In genomic region chr11:109705336-109706054, GRCm38 (mm10) we compare ENCODE assay signal across 16 mouse cellular contexts. TPM values are rescaled to one million over a fixed set of nuclear protein-coding genes. Genes with fewer than 3 reads are reported as not detected.
DNase-seq lines count a peak whose midpoint lies in the region; ATAC-seq and TF ChIP-seq lines count a peak whose summit lies in the region.
"Had no signal": no experiment of that assay in that cellular context is flagged by ENCODE, and none has a peak within 500 bp of the region (broad histone marks: within the 10 kb centered on the region; RNA-seq: fewer than 3 reads in every experiment).

No protein-coding gene starts in this region.

- WGBS in heart, embryonic 10.5 days: 61% methylated on average over 9 of the region's 9 CpGs
- 74% methylated on average over 9 of the region's 9 CpGs for WGBS in lung, embryonic 14.5 days
- WGBS in lung, adult 2 months: 61% methylated on average over 9 of the region's 9 CpGs
- 68% methylated on average over 9 of the region's 9 CpGs for WGBS in intestine, embryonic 16.5 days
- 72% methylated on average over 9 of the region's 9 CpGs for WGBS in stomach, embryonic 16.5 days

- H3K4me3 ChIP-seq in heart, embryonic 10.5 days: no peak overlapping the region; the same call in 1 of the 2 replicates
- H3K4me3 ChIP-seq in lung, embryonic 14.5 days (ENCODE audit: low read depth, low read length): no peak overlapping the region
- no peak overlapping the region for H3K4me3 ChIP-seq in lung, adult 2 months (replicated peaks; ENCODE audit: extremely low read depth, low read depth, low read length)
- H3K4me3 ChIP-seq in intestine, embryonic 16.5 days (ENCODE audit: low read length): 0 out of 2 replicates have a peak overlapping the region, but pooled peaks have one; percentile 14
- no peak overlapping the region for H3K4me3 ChIP-seq in stomach, embryonic 16.5 days (replicated peaks; ENCODE audit: low read length)
- H3K4me3 ChIP-seq: erythroblast, embryonic 14.5 days; left cerebral cortex, adult 2 months; megakaryocyte, embryonic 14.5 days had no signal

- H3K9me3 ChIP-seq in heart, embryonic 10.5 days: no peaks in the 10 kb centered on the region
- no peaks in the 10 kb centered on the region for H3K9me3 ChIP-seq in lung, embryonic 14.5 days (ENCODE audit: low read depth, low read length)
- no peaks in the 10 kb centered on the region for H3K9me3 ChIP-seq in intestine, embryonic 16.5 days (ENCODE audit: control insufficient read depth, low read length)
- no peaks in the 10 kb centered on the region for H3K9me3 ChIP-seq in stomach, embryonic 16.5 days (replicated peaks; ENCODE audit: control insufficient read depth, low read length)
- H3K9me3 ChIP-seq: megakaryocyte, embryonic 14.5 days had no signal

- H3K4me2 ChIP-seq in lung, embryonic 14.5 days: peak overlapping the region; percentile 13; the same call in 1 of the 2 replicates
- peak overlapping the region; percentile 5 for H3K4me2 ChIP-seq in intestine, embryonic 16.5 days (ENCODE audit: low read depth, low read length)
- 0 out of 2 replicates have a peak overlapping the region, but pooled peaks have one; percentile 14 for H3K4me2 ChIP-seq in stomach, embryonic 16.5 days (ENCODE audit: low read depth, low read length)

- no peak for DNase-seq in heart, embryonic 10.5 days (ENCODE audit: low spot score)
- DNase-seq in heart, postnatal 10 days: no peak
- DNase-seq in lung, embryonic 14.5 days: no peak
- DNase-seq in lung, adult 2 months: no peak
- DNase-seq in gastrocnemius, postnatal 25 days: no peak
- DNase-seq in retina, postnatal 1 day: no peak
- DNase-seq: cerebellum, adult 18-20 months; gastrocnemius, postnatal 10 days; right cerebral cortex, postnatal 14 days; thymus, postnatal 25 days had no signal

- H3K4me1 ChIP-seq in heart, embryonic 10.5 days: peaks cover 23% of the 10 kb centered on the region
- peaks cover 4% of the 10 kb centered on the region; the same call in 1 of the 2 replicates for H3K4me1 ChIP-seq in lung, embryonic 14.5 days (ENCODE audit: insufficient read depth)
- 0 out of 2 replicates have a peak, but pooled peaks cover 2% of the 10 kb centered on the region for H3K4me1 ChIP-seq in lung, adult 2 months (ENCODE audit: control insufficient read depth, insufficient read depth, low read length)
- H3K4me1 ChIP-seq in intestine, embryonic 16.5 days (ENCODE audit: control insufficient read depth, insufficient read depth, low read length): peaks cover 12% of the 10 kb centered on the region
- no peaks in the 10 kb centered on the region for H3K4me1 ChIP-seq in stomach, embryonic 16.5 days (ENCODE audit: control insufficient read depth, insufficient read depth, low read length)

- no peak for ATAC-seq in lung, embryonic 14.5 days (ENCODE audit: insufficient read depth)
- ATAC-seq in intestine, embryonic 16.5 days: peak; percentile 94
- ATAC-seq in stomach, embryonic 16.5 days (ENCODE audit: insufficient read depth, low FRiP score): peak; percentile 56; the same call in 1 of the 2 replicates

- H3K9ac ChIP-seq in lung, embryonic 14.5 days: no peak overlapping the region
- H3K9ac ChIP-seq in intestine, embryonic 16.5 days (ENCODE audit: low read depth, low read length): no peak overlapping the region
- H3K9ac ChIP-seq in stomach, embryonic 16.5 days (ENCODE audit: low read length): no peak overlapping the region

- no peaks in the 10 kb centered on the region for H3K36me3 ChIP-seq in heart, embryonic 10.5 days
- H3K36me3 ChIP-seq in lung, embryonic 14.5 days (ENCODE audit: insufficient read depth): no peaks in the 10 kb centered on the region
- H3K36me3 ChIP-seq in intestine, embryonic 16.5 days (ENCODE audit: control insufficient read depth, insufficient read depth, low read length): no peaks in the 10 kb centered on the region
- no peaks in the 10 kb centered on the region for H3K36me3 ChIP-seq in stomach, embryonic 16.5 days (ENCODE audit: control insufficient read depth, insufficient read depth, low read length)

- H3K27me3 ChIP-seq in heart, embryonic 10.5 days (ENCODE audit: insufficient read depth, poor library complexity, severe bottlenecking): no peaks in the 10 kb centered on the region
- H3K27me3 ChIP-seq in lung, embryonic 14.5 days (ENCODE audit: insufficient read depth, low read length): no peaks in the 10 kb centered on the region
- H3K27me3 ChIP-seq in intestine, embryonic 16.5 days (replicated peaks; ENCODE audit: control insufficient read depth, insufficient read depth, low read length): no peaks in the 10 kb centered on the region
- H3K27me3 ChIP-seq in stomach, embryonic 16.5 days (ENCODE audit: control insufficient read depth, insufficient read depth, low read length): no peaks in the 10 kb centered on the region

- no peak for TF ChIP-seq POLR2A in lung, adult 2 months (IDR thresholded peaks at IDR 0.05; ENCODE audit: borderline replicate concordance, extremely low read depth, low read depth, low read length)

- no peak for TF ChIP-seq CTCF in lung, embryonic 14.5 days (IDR thresholded peaks at IDR 0.05; ENCODE audit: low read depth)
- no peak for TF ChIP-seq CTCF in lung, adult 2 months (IDR thresholded peaks at IDR 0.05; ENCODE audit: insufficient read depth, low read length)

- intact Hi-C loops in heart, postnatal 10 days (cut with DNase I): no loop called here

- H3K27ac ChIP-seq in heart, embryonic 10.5 days: peak overlapping the region; percentile 32; the same call in 1 of the 2 replicates
- no peak overlapping the region for H3K27ac ChIP-seq in lung, embryonic 14.5 days (ENCODE audit: low read depth)
- peak overlapping the region; percentile 86 for H3K27ac ChIP-seq in intestine, embryonic 16.5 days (ENCODE audit: low read length)
- no peak overlapping the region for H3K27ac ChIP-seq in stomach, embryonic 16.5 days (ENCODE audit: low read length)
- H3K27ac ChIP-seq: left cerebral cortex, adult 2 months had no signal

RNA-seq across cellular contexts. Expression of gene Fam20a, which starts 16.6 kb away (rescaled TPM):
- polyA plus RNA-seq in heart, embryonic 10.5 days (2016; fragmentation: Nextera tagmentation; extraction: Ambion mirVana): 0.39 and 2.7 TPM in 2 replicates
- 1 to 10 TPM; 6.2 to 7.6 TPM for total RNA-seq in heart, postnatal 10 days (2021)
- 3.0 and 3.5 TPM in 2 replicates for polyA plus RNA-seq in lung, embryonic 14.5 days (2014; fragmentation: Nextera tagmentation; extraction: Ambion mirVana)
- polyA plus RNA-seq in lung, adult 2 months (2012; rRNA removed): 16.6 and 17.6 TPM in 2 replicates
- 3.3 and 3.8 TPM in 2 replicates for polyA plus RNA-seq in intestine, embryonic 16.5 days (2015; fragmentation: Nextera tagmentation; extraction: Ambion mirVana)
- polyA plus RNA-seq in stomach, embryonic 16.5 days (2015; fragmentation: Nextera tagmentation; extraction: Ambion mirVana): 2.2 and 2.4 TPM in 2 replicates
- 1 to 10 TPM; 2.1 to 3.0 TPM for total RNA-seq in gastrocnemius, postnatal 25 days (2021)
- total RNA-seq: MEL had no signal
- polyA plus RNA-seq: erythroblast, embryonic 14.5 days had no signal

RNA-seq across cellular contexts. Expression of gene Prkar1a, which starts 56.3 kb away (rescaled TPM):
- 365 and 443 TPM in 2 replicates for polyA plus RNA-seq in heart, embryonic 10.5 days (2016; fragmentation: Nextera tagmentation; extraction: Ambion mirVana)
- 100 to 1,000 TPM; 550 to 591 TPM for total RNA-seq in heart, postnatal 10 days (2021)
- polyA plus RNA-seq in lung, embryonic 14.5 days (2014; fragmentation: Nextera tagmentation; extraction: Ambion mirVana): 408 and 411 TPM in 2 replicates
- polyA plus RNA-seq in lung, adult 2 months (2012; rRNA removed): 110 and 128 TPM in 2 replicates
- 250 and 256 TPM in 2 replicates for polyA plus RNA-seq in intestine, embryonic 16.5 days (2015; fragmentation: Nextera tagmentation; extraction: Ambion mirVana)
- 303 and 305 TPM in 2 replicates for polyA plus RNA-seq in stomach, embryonic 16.5 days (2015; fragmentation: Nextera tagmentation; extraction: Ambion mirVana)
- total RNA-seq in gastrocnemius, postnatal 25 days (2021): 100 to 1,000 TPM; 136 to 142 TPM

Comparison
In these comparisons a context has a peak if more than half of its experiments do, and no peak if none do; other contexts are left out.
1. H3K27ac ChIP-seq: peak in heart, embryonic 10.5 days (single experiment) and intestine, embryonic 16.5 days (single experiment); none in lung, embryonic 14.5 days (single experiment) and stomach, embryonic 16.5 days (single experiment).
2. Peak in every context shown above with its lines, with median percentiles within 50 percentile points of each other: H3K4me2 ChIP-seq.